Mouse (Mus musculus) limb, embryonic 10.5 days (tissue): Measurements from ENCODE around the gene Cd164. TPM values are rescaled to one million over a fixed set of nuclear protein-coding genes. Genes with fewer than 3 reads are reported as not detected.
A peak's percentile ranks its signal among the peaks of the same experiment; 100 is the strongest.
"Not testable (repeated sequence)": the region's sequence is repeated elsewhere in the genome, so short reads cannot be mapped to it uniquely, and the experiment has no call there.

Source experiments
- DNase-seq: peaks from one replicate; pipeline ENCODE4 v3.0.0-alpha.2; 2017; ENCODE audit warnings: low spot score
- H3K27ac ChIP-seq: fragments of 300-500 bp; sonication (generic); 2 replicates; pipeline ENCODE4 v1.5.1; 2016; ENCODE audit warnings: mild to moderate bottlenecking
- H3K27me3 ChIP-seq: fragments of 300-500 bp; sonication (generic); 2 replicates; pipeline ENCODE4 v1.6.1; 2016; ENCODE audit warnings: low read depth, mild to moderate bottlenecking; ENCODE audit not compliant: poor library complexity, severe bottlenecking
- H3K36me3 ChIP-seq: fragments of 300-500 bp; sonication (generic); 2 replicates; pipeline ENCODE4 v1.6.1; 2016; ENCODE audit warnings: mild to moderate bottlenecking, moderate library complexity
- H3K4me1 ChIP-seq: fragments of 300-500 bp; sonication (generic); 2 replicates; pipeline ENCODE4 v1.6.1; 2016
- H3K4me3 ChIP-seq: fragments of 300-500 bp; sonication (generic); 2 replicates; pipeline ENCODE4 v1.5.1; 2016; ENCODE audit warnings: mild to moderate bottlenecking, moderate library complexity
- H3K9me3 ChIP-seq: fragments of 300-500 bp; sonication (generic); replicated peaks from 2 replicates; pipeline ENCODE4 v1.6.1; 2016; ENCODE audit warnings: mild to moderate bottlenecking
- WGBS: fragments of 180-500 bp; shearing (Covaris S2); methylation state at CpG from one replicate; pipeline ENCODE4 v1.1.7; 2016; 5-methylcytosine and 5-hydroxymethylcytosine counted together
- polyA plus RNA-seq: library from polyadenylated mRNA; unstranded; fragments of >200 nt; fragmentation: Nextera tagmentation; extraction: Ambion mirVana; gene quantifications from 2 replicates; pipeline ENCODE4 v1.2.1, GENCODE M21; 2016

The Cd164 gene
- polyA plus RNA-seq, 1 experiment from 2014 or later, result 146 TPM

- 89% methylated on average over 7 of the region's 7 CpGs for WGBS
- no peak for DNase-seq
- H3K4me3 ChIP-seq, result no peak overlapping the region
- no peaks in the 10 kb centered on the region for H3K9me3 ChIP-seq
- peaks cover 94% of the 10 kb centered on the region for H3K36me3 ChIP-seq
- H3K27me3 ChIP-seq, result no peaks in the 10 kb centered on the region
- H3K27ac ChIP-seq, result no peak overlapping the region
- H3K4me1 ChIP-seq, result peaks cover 16% of the 10 kb centered on the region
Observed at GRCm38 (mm10) chr10:41482446-41482845, 36.8 kb upstream of the Cd164 start.

- Histone ChIP-seq H3K9me3 (no peaks in the 10 kb centered on the region), H3K36me3 (peaks cover 80% of the 10 kb centered on the region), H3K4me3 (no peak overlapping the region), H3K27ac (no peak overlapping the region), H3K27me3 (no peaks in the 10 kb centered on the region), H3K4me1 (peaks cover 23% of the 10 kb centered on the region)
- 92% methylated on average over 16 of the region's 16 CpGs for WGBS
- DNase-seq, result no peak
Observed at GRCm38 (mm10) chr10:41485778-41486177, 33.4 kb upstream of the Cd164 start.

- 90% methylated on average over 14 of the region's 14 CpGs for WGBS
- Histone ChIP-seq H3K9me3 (no peaks in the 10 kb centered on the region), H3K36me3 (peaks cover 71% of the 10 kb centered on the region), H3K27ac (no peak overlapping the region), H3K27me3 (no peaks in the 10 kb centered on the region), H3K4me1 (peaks cover 23% of the 10 kb centered on the region), H3K4me3 (no peak overlapping the region)
- DNase-seq, result no peak
Observed at GRCm38 (mm10) chr10:41486506-41487170, 32.6 kb upstream of the Cd164 start.

GRCm38 (mm10) chr10:41488877-41489276, 30.3 kb upstream of the Cd164 start:
- no peaks in the 10 kb centered on the region for H3K27me3 ChIP-seq
- 56% methylated on average over 7 of the region's 7 CpGs for WGBS
- no peaks in the 10 kb centered on the region for H3K9me3 ChIP-seq
- DNase-seq, result peak; percentile 33
- peaks cover 49% of the 10 kb centered on the region for H3K36me3 ChIP-seq
- H3K4me3 ChIP-seq, result peak overlapping the region; percentile 73
- H3K27ac ChIP-seq, result peak overlapping the region; percentile 92; the same call in 1 of the 2 replicates
- H3K4me1 ChIP-seq, result peaks cover 18% of the 10 kb centered on the region

- no peaks in the 10 kb centered on the region for H3K27me3 ChIP-seq
- no peaks in the 10 kb centered on the region for H3K9me3 ChIP-seq
- H3K36me3 ChIP-seq, result peaks cover 44% of the 10 kb centered on the region
- WGBS, result 31% methylated on average over 8 of the region's 8 CpGs
- DNase-seq, result peak; percentile 42
- peak overlapping the region; percentile 92; the same call in 1 of the 2 replicates for H3K27ac ChIP-seq
- peak overlapping the region; percentile 73 for H3K4me3 ChIP-seq
- H3K4me1 ChIP-seq, result peaks cover 18% of the 10 kb centered on the region
Observed at GRCm38 (mm10) chr10:41489294-41489693, 29.9 kb upstream of the Cd164 start.

GRCm38 (mm10) chr10:41489708-41490517, 29.3 kb upstream of the Cd164 start, which contains the start of the genes Smpd2 and Ppil6:
TSS of gene Smpd2 (minus strand) at chr10:41490369.
TSS of gene Ppil6 (plus strand) at chr10:41490439.
- Histone ChIP-seq H3K36me3 (peaks cover 38% of the 10 kb centered on the region), H3K9me3 (no peaks in the 10 kb centered on the region), H3K4me3 (peak within 1 kb of the TSS; percentile 73), H3K27me3 (no peaks in the 10 kb centered on the region), H3K4me1 (peaks cover 18% of the 10 kb centered on the region), H3K27ac (peak within 1 kb of the TSS; percentile 92)
- peak; percentile 97 for DNase-seq
- WGBS, result under 1% methylated on average over 50 of the region's 50 CpGs

- peak overlapping the region; percentile 73 for H3K4me3 ChIP-seq
- H3K4me1 ChIP-seq, result peaks cover 18% of the 10 kb centered on the region
- no peak for DNase-seq
- no peaks in the 10 kb centered on the region for H3K9me3 ChIP-seq
- WGBS, result under 1% methylated on average over 29 of the region's 29 CpGs
- H3K27me3 ChIP-seq, result no peaks in the 10 kb centered on the region
- H3K27ac ChIP-seq, result peak overlapping the region; percentile 92
- peaks cover 32% of the 10 kb centered on the region for H3K36me3 ChIP-seq
Observed at GRCm38 (mm10) chr10:41490518-41490873, 28.7 kb upstream of the Cd164 start.

GRCm38 (mm10) chr10:41491111-41491510, 28.1 kb upstream of the Cd164 start:
- 51% methylated on average over 4 of the region's 4 CpGs for WGBS
- H3K4me1 ChIP-seq, result peaks cover 18% of the 10 kb centered on the region

GRCm38 (mm10) chr10:41500941-41501340, 18.3 kb upstream of the Cd164 start:
- Histone ChIP-seq H3K27ac (no peak overlapping the region), H3K4me3 (no peak overlapping the region), H3K36me3 (no peaks in the 10 kb centered on the region), H3K9me3 (no peaks in the 10 kb centered on the region), H3K4me1 (no peaks in the 10 kb centered on the region), H3K27me3 (no peaks in the 10 kb centered on the region)
- no peak for DNase-seq
- WGBS, result 81% methylated on average over 4 of the region's 4 CpGs

More at GRCm38 (mm10) chr10:41491111-41491510, 28.1 kb upstream of the Cd164 start:
- Histone ChIP-seq H3K27me3 (no peaks in the 10 kb centered on the region), H3K36me3 (peaks cover 26% of the 10 kb centered on the region), H3K4me3 (peak overlapping the region; percentile 73; the same call in 1 of the 2 replicates), H3K27ac (no peak overlapping the region), H3K9me3 (no peaks in the 10 kb centered on the region)
- peak; percentile 38 for DNase-seq

- WGBS, result 88% methylated on average over 1 of the region's 1 CpGs
- no peaks in the 10 kb centered on the region for H3K27me3 ChIP-seq
- no peak overlapping the region for H3K4me3 ChIP-seq
- no peak for DNase-seq
- no peak overlapping the region for H3K27ac ChIP-seq
- 0 out of 2 replicates have a peak, but pooled peaks cover 5% of the 10 kb centered on the region for H3K4me1 ChIP-seq
- no peaks in the 10 kb centered on the region for H3K36me3 ChIP-seq
- no peaks in the 10 kb centered on the region for H3K9me3 ChIP-seq
Observed at GRCm38 (mm10) chr10:41504996-41505395, 14.2 kb upstream of the Cd164 start.

- not testable (repeated sequence) for H3K36me3 ChIP-seq, H3K27me3 ChIP-seq, H3K4me1 ChIP-seq, H3K4me3 ChIP-seq, H3K9me3 ChIP-seq, H3K27ac ChIP-seq
- WGBS, result 9% methylated on average over 3 of the region's 3 CpGs
- DNase-seq, result peak; percentile 57
Observed at GRCm38 (mm10) chr10:41505446-41505845, 13.8 kb upstream of the Cd164 start.

- no peaks in the 10 kb centered on the region for H3K9me3 ChIP-seq
- no peak overlapping the region for H3K27ac ChIP-seq
- no peak overlapping the region for H3K4me3 ChIP-seq
- no peaks in the 10 kb centered on the region for H3K36me3 ChIP-seq
- 40% methylated on average over 2 of the region's 2 CpGs for WGBS
- H3K27me3 ChIP-seq, result no peaks in the 10 kb centered on the region
- DNase-seq, result peak; percentile 40
- 0 out of 2 replicates have a peak, but pooled peaks cover 5% of the 10 kb centered on the region for H3K4me1 ChIP-seq
Observed at GRCm38 (mm10) chr10:41509160-41509559, 10.1 kb upstream of the Cd164 start.

- H3K4me1 ChIP-seq, result no peaks in the 10 kb centered on the region
- H3K4me3 ChIP-seq, result no peak overlapping the region
- H3K36me3 ChIP-seq, result no peaks in the 10 kb centered on the region
- 78% methylated on average over 4 of the region's 4 CpGs for WGBS
- no peaks in the 10 kb centered on the region for H3K9me3 ChIP-seq
- no peak overlapping the region for H3K27ac ChIP-seq
- no peaks in the 10 kb centered on the region for H3K27me3 ChIP-seq
- no peak for DNase-seq
Observed at GRCm38 (mm10) chr10:41514301-41514700, 4.9 kb upstream of the Cd164 start.
